Mouse (Mus musculus) embryonic facial prominence, embryonic 10.5 days (tissue): ENCODE measurements around the gene Rhot2. TPM values are rescaled to one million over a fixed set of nuclear protein-coding genes. Genes with fewer than 3 reads are reported as not detected.

ENCODE experiments used
- DNase-seq: peaks from one replicate; pipeline ENCODE4 v3.0.0-alpha.2; 2017; ENCODE audit warnings: low spot score
- H3K27ac ChIP-seq: fragments of 300-500 bp; sonication (generic); replicated peaks from 2 replicates; pipeline ENCODE4 v1.5.1; 2016; ENCODE audit warnings: mild to moderate bottlenecking
- H3K27me3 ChIP-seq: fragments of 300-500 bp; sonication (generic); replicated peaks from 2 replicates; pipeline ENCODE4 v1.6.1; 2016; ENCODE audit warnings: low read depth, mild to moderate bottlenecking; ENCODE audit not compliant: poor library complexity, severe bottlenecking
- H3K36me3 ChIP-seq: fragments of 300-500 bp; sonication (generic); replicated peaks from 2 replicates; pipeline ENCODE4 v1.6.1; 2016; ENCODE audit warnings: mild to moderate bottlenecking, moderate library complexity
- H3K4me1 ChIP-seq: fragments of 300-500 bp; sonication (generic); 2 replicates; pipeline ENCODE4 v1.6.1; 2016
- H3K4me3 ChIP-seq: fragments of 300-500 bp; sonication (generic); 2 replicates; pipeline ENCODE4 v1.5.1; 2016; ENCODE audit warnings: mild to moderate bottlenecking, moderate library complexity
- H3K9me3 ChIP-seq: fragments of 300-500 bp; sonication (generic); 2 replicates; pipeline ENCODE4 v1.6.1; 2016; ENCODE audit warnings: mild to moderate bottlenecking
- WGBS: fragments of 180-500 bp; shearing (Covaris S2); methylation state at CpG from one replicate; pipeline ENCODE4 v1.1.7; 2016; 5-methylcytosine and 5-hydroxymethylcytosine counted together
- polyA plus RNA-seq: library from polyadenylated mRNA; unstranded; fragments of >200 nt; fragmentation: Nextera tagmentation; extraction: Ambion mirVana; gene quantifications from 2 replicates; pipeline ENCODE4 v1.2.1, GENCODE M21; 2016

Gene Rhot2
- 26.3 and 27.2 TPM in 2 replicates for polyA plus RNA-seq

DNA sequence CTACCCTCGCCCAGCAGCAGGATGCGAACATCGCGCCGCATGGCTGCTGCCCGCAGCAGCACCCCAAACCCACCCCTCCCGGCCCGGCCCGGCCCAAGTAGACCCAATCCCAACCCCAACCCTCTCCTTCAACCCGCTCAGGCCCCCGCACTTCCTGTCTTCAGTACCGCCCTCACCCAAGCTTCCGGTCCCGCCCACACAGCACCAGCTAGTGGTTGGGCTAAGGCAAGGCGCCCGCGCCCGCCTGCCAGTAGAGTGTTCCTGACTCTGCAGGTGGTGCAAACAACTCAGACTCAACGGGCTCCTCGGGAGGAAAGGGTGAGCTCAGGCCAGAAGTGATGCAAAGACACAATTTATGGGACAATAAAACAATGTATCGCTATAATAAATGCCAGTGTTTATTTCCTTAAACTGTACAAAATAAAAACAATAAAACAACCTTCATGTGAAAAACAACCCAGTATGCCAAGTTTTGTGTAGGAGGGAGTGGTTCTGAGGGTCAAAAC is at the start of gene Rhot2:
TSS of gene Rhot2 (minus strand) at position 456 of the 506 bp plus-strand sequence.
- Histone ChIP-seq H3K4me1 (peaks cover 23% of the 10 kb centered on the region), H3K27me3 (no peaks in the 10 kb centered on the region), H3K4me3 (peak within 1 kb of the TSS; percentile 90), H3K27ac (peak within 1 kb of the TSS; percentile 93), H3K36me3 (peaks cover 85% of the 10 kb centered on the region), H3K9me3 (no peaks in the 10 kb centered on the region)
- peak; percentile 96 for DNase-seq
- 1% methylated on average over 21 of the region's 21 CpGs for WGBS

DNA sequence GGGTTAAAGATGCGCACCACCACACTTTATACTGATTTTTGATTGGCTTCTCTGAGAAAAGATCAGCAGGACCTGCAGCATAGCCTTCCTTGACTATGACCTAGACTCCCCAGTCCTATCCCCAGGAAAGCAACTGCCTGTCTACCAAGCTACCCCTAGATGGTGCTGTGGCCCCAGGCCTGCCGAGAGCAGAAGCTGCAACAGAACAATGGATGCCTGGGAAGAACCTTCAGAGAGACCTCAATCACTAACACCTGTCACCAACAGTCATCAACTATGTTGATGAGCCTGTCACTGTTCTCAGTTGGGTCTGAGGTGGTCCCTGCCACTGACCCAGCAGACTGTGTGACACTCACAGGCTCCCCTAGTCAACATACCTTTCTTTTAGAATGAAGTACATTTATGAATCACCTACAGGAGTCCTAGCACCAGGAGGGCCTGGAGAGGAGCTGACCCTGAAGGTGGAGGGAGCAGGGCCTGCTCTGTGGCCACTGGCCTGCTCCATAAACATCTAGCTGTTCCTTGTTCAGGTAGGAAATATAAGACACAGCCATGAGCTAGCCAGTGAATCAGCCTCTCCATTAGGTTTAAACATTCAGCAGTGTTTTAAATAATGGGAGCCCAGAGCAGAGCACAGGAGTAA is 49.4 kb upstream of the Rhot2 start:
- Histone ChIP-seq H3K27me3 (no peaks in the 10 kb centered on the region), H3K9me3 (no peaks in the 10 kb centered on the region), H3K4me1 (peaks cover 25% of the 10 kb centered on the region), H3K27ac (peak overlapping the region; percentile 68), H3K4me3 (no peak overlapping the region), H3K36me3 (peaks cover 18% of the 10 kb centered on the region)
- DNase-seq = peak; percentile 76
- WGBS = 33% methylated on average over 2 of the region's 2 CpGs

DNA sequence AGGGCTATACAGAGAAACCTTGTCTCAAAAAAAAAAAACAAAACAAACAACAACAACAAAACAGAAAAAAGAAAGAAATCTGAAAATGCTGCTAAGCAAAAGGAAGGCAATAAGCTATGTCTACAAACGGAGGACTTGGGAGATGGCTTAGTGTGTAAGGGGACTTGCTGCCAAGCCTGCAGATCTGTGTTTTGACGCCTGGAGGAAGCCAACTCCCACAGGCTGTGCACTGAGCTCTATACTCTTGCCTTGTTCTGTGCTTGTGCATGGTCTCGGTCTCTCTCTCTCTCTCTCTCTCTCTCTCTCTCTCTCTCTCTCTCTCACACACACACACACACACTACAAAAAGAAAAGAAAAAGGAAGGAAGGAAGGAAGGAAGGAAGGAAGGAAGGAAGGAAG is 44.2 kb upstream of the Rhot2 start:
- Histone ChIP-seq H3K4me1 (peaks cover 23% of the 10 kb centered on the region), H3K27me3 (no peaks in the 10 kb centered on the region), H3K36me3 (peaks cover 59% of the 10 kb centered on the region), H3K9me3 (no peaks in the 10 kb centered on the region), H3K27ac (no peak overlapping the region), H3K4me3 (no peak overlapping the region)
- DNase-seq = no peak
- 86% methylated on average over 3 of the region's 3 CpGs for WGBS

DNA sequence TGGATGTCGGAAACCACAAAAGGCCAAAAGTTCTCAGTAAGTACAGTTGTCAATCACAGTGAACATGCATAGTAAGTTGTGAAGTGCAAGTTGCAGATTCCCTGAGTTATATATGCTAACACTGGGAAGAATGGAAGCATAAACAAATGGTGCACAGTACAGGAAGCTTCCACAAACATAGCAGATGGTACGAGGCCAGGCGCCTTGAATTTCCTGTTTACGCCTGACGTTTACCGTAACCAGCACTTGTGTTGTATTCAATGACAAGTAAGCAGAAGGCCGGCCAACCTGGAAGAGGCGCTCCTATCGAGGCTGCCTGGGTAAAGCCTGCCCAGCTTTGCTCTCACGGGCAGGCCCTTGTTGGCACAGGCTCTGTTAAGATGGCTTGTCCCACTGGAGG is 42.8 kb upstream of the Rhot2 start:
- Histone ChIP-seq H3K9me3 (no peaks in the 10 kb centered on the region), H3K27me3 (no peaks in the 10 kb centered on the region), H3K27ac (no peak overlapping the region), H3K4me1 (peaks cover 36% of the 10 kb centered on the region), H3K36me3 (peaks cover 73% of the 10 kb centered on the region), H3K4me3 (no peak overlapping the region)
- DNase-seq = no peak
- WGBS = 91% methylated on average over 10 of the region's 10 CpGs

DNA sequence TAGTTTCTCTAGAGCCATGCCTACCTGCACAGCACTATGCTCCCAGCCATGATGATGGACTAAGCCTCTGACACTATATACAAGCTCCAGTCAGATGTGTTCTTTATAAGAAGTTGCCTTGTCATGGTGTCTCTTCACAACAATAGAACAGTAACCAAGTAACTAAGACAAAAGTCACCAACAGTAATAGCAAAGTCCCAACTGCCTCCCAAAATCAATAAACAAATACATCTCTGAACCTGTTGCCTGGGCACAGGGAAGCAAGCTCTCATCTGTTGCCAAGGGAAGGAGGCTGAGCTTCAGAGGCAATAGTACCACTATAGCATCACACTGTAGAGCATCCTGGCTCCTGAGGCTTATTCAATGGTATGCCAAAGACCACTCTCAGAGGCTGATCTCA is 42.2 kb upstream of the Rhot2 start:
- no peaks in the 10 kb centered on the region for H3K27me3 ChIP-seq
- DNase-seq = no peak
- H3K27ac ChIP-seq = no peak overlapping the region
- H3K9me3 ChIP-seq = no peaks in the 10 kb centered on the region
- no peak overlapping the region for H3K4me3 ChIP-seq
- H3K4me1 ChIP-seq = peaks cover 43% of the 10 kb centered on the region
- peaks cover 77% of the 10 kb centered on the region for H3K36me3 ChIP-seq

DNA sequence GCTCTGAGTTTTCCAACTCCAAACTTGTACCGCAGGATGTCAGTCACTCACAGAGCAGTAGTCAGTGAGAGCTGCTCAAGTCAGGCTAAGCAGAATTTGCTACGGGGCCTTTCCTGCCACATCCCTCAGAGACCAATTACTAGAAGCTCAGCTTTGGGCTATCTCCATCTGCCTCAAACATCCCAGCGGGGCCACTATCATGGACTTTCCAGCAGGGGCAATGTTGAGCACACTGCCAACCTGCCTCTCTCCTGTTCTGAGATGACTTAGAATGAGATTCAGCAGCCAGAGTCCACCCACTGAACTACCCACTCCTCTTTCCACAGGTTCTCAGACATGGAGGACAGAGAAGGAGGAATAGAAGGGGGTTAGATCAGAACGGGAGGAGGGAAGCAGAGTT is 41.0 kb upstream of the Rhot2 start:
- no peaks in the 10 kb centered on the region for H3K9me3 ChIP-seq
- H3K4me3 ChIP-seq = no peak overlapping the region
- no peaks in the 10 kb centered on the region for H3K27me3 ChIP-seq
- H3K4me1 ChIP-seq = peaks cover 54% of the 10 kb centered on the region
- H3K36me3 ChIP-seq = peaks cover 74% of the 10 kb centered on the region
- no peak overlapping the region for H3K27ac ChIP-seq
- 45% methylated on average over 4 of the region's 4 CpGs for WGBS
- DNase-seq = peak; percentile 41

DNA sequence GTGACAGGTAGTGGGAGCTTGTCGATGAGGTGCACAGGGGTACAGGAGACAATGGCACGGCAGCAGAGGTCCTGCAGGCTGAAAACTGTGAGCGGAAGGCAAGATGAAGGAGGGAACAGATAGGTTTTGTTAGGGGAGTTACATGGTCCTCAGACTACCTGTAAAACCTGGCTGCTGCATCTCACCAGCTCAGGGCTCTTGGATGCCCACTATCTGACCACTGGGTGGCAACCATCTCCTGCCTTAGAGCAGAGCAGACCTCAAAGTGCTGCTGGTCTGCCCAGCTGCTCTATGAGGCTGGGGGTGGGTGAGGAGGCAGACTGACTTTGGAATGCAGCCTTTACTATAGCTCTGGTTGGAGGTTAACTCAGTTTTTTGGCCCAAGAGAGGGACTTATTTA is 39.2 kb upstream of the Rhot2 start:
- Histone ChIP-seq H3K9me3 (no peaks in the 10 kb centered on the region), H3K36me3 (peaks cover 70% of the 10 kb centered on the region), H3K27me3 (no peaks in the 10 kb centered on the region), H3K4me3 (no peak overlapping the region), H3K4me1 (peaks cover 73% of the 10 kb centered on the region), H3K27ac (peak overlapping the region; percentile 89; the same call in 1 of the 2 replicates)
- 90% methylated on average over 3 of the region's 3 CpGs for WGBS
- no peak for DNase-seq

DNA sequence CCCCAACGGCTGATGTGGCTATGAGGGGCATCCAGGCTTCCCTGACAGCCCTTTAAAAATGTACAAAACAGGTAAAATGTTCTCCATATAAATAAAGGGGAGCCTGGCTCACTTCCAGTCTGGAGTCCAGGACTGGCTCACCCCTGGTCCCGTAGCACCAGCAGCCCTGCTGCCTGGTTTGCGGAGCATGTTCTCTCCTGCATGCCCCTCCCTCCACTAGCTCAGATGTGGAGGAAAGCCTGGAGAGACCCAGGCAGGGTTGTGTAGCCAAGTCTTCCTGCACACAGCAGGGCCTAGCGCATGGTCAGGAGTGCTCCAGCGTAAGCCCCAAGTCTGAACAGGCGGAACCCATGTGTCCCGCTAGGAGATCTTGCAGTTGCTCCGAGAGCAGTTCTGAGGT is 38.6 kb upstream of the Rhot2 start:
- Histone ChIP-seq H3K4me1 (peaks cover 78% of the 10 kb centered on the region), H3K27ac (peak overlapping the region; percentile 89), H3K36me3 (peaks cover 70% of the 10 kb centered on the region), H3K27me3 (no peaks in the 10 kb centered on the region), H3K4me3 (no peak overlapping the region), H3K9me3 (no peaks in the 10 kb centered on the region)
- DNase-seq = no peak
- WGBS = 85% methylated on average over 8 of the region's 8 CpGs

DNA sequence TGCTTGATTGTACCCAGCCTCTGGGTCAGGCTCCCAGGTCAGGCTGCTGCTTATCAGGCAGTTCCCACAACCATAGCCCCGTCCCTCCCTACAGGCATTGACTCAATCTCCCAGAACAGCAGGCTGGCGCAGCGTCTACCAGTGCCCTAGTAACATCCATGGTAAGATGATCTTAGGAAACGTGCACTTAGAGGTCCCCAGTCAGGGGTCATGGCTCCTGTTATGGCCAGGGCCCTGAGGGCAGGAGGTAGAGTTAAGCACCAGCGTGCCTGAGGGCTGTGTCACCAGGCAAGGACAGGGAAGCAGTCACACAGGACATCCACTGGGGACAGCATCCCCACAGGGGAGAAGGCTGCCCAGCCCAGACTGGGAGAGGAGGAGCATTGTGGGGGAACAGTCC is 37.7 kb upstream of the Rhot2 start:
- no peaks in the 10 kb centered on the region for H3K27me3 ChIP-seq
- H3K9me3 ChIP-seq = no peaks in the 10 kb centered on the region
- H3K27ac ChIP-seq = peak overlapping the region; percentile 89
- peaks cover 87% of the 10 kb centered on the region for H3K4me1 ChIP-seq
- peaks cover 70% of the 10 kb centered on the region for H3K36me3 ChIP-seq
- peak; percentile 49 for DNase-seq
- H3K4me3 ChIP-seq = 0 out of 2 replicates have a peak overlapping the region, but pooled peaks have one; percentile 4
- WGBS = 15% methylated on average over 5 of the region's 5 CpGs

DNA sequence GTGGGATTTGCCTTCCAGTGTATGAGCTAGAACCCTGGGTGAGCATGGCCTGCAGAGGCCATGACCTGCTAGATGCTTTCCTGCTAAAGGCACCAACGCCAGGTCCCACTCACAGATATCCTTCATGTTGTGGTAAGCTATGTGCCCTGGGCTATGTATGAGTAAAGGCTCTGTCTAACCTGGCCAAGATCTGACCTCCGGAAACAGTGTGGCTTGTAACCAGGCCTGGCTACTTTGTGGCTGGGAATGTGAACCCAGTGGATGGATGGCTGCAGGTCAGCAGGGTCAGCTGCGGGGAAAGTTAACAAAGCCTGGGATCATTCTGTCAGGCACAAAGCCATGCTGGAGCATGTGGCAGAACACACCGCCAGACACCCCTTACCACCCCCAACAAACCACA is 37.0 kb upstream of the Rhot2 start:
- Histone ChIP-seq H3K9me3 (no peaks in the 10 kb centered on the region), H3K36me3 (peaks cover 69% of the 10 kb centered on the region), H3K4me1 (peaks cover 93% of the 10 kb centered on the region), H3K27ac (peak overlapping the region; percentile 89), H3K27me3 (no peaks in the 10 kb centered on the region), H3K4me3 (peak overlapping the region; percentile 36)
- 10% methylated on average over 4 of the region's 4 CpGs for WGBS
- DNase-seq = peak; percentile 66

DNA sequence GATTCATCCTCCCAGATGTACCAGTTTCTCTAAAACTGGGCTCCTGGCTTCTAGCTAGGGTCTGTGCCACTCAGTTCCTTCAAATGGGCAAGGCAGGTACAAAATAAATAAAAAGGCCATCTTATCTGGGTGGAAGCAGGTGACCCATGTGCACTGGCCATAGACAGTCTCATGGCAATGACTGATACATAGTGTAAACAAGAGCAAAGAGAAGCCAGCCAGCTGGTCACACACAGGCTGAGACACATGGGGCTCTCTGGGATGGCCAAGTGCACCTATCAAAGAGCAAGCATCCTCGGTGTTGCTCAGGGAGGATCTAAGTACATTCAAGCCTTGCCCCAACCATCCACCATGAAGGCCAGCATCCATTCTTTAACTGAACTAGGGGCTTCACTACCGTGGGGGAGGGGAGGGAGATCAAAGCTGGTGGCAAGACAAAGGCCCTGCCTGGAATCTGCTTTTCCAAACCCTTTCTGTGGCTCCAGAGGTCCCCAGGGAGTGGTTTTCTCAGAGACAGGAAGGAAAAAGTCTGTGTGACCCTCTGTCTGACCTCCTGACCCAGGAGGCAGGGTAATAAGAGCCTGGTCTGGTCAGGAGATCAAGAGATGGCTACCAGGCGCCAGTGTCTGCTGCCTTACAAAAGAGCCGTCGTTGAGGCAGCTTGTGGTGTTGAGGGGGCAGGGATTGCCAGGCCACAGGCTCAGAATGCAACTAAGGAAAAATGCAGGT is 36.4 kb upstream of the Rhot2 start:
- DNase-seq = peak; percentile 79
- H3K36me3 ChIP-seq = peaks cover 67% of the 10 kb centered on the region
- peak overlapping the region; percentile 89 for H3K27ac ChIP-seq
- no peaks in the 10 kb centered on the region for H3K9me3 ChIP-seq
- peak overlapping the region; percentile 36 for H3K4me3 ChIP-seq
- no peaks in the 10 kb centered on the region for H3K27me3 ChIP-seq
- 2% methylated on average over 5 of the region's 5 CpGs for WGBS
- H3K4me1 ChIP-seq = peaks cover 99% of the 10 kb centered on the region

DNA sequence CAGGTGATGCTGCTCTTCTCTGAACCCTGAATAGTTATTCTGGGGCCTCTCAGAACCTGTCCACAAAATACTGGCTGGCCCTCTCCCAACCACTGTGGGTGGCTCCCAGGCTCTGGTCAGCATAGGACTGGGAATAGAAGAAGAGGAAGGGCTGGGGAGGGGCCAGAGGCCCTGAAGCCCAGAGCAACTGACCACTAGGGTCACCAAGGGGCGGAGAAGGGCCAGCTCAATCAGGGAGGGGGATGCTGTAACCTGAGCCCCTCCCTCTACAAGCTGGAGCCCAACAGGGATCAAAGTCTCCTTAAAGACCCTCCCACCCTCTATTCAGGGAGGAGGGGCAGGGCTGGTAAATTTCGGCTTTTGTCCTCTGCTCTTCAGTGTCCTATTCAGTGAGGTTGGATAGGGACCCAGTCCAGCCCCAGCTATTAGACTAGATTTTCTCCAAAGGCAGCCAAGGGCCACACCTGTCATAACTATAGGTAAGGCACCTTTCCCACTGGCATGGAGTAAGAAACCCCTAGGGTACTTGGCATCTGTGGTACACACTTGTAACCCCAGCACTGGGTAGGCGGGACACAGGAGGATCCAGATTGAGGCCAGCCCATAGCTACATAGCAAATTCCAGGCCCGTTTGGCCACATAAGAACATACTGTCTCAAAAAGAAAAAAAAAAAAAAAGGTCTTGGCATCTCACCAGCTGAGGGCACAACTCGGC is 35.7 kb upstream of the Rhot2 start, which contains the start of gene Wfikkn1:
TSS of gene Wfikkn1 (minus strand) at position 663 of the 715 bp plus-strand sequence.
- 23% methylated on average over 5 of the region's 5 CpGs for WGBS
- Histone ChIP-seq H3K9me3 (no peaks in the 10 kb centered on the region), H3K4me3 (peak within 1 kb of the TSS; percentile 36), H3K27ac (peak within 1 kb of the TSS; percentile 89), H3K4me1 (peaks cover 97% of the 10 kb centered on the region), H3K27me3 (no peaks in the 10 kb centered on the region), H3K36me3 (peaks cover 65% of the 10 kb centered on the region)
- peak; percentile 58 for DNase-seq
